Mouse (Mus musculus): ENCODE data around the gene Pde1c.

DNA sequence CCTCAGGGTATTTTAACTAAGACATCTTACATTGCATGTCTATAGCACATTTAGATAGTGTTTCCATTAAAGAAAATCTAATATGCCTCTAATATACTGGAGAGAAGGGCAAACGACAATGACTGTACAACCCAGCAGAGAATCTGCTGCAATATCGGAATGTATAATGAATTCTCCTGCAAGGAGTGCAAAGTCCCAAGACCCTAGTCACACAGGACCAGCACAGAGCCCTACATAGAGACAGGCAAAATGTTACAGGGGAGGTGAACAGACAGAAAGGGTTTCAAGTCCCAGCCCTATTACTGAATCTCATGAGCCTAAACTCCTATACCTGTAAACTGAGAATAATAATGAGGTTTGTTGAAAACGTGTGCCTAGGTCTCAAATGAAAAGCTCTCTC, 13.1 kb downstream of the Pde1c start:
- TF ChIP-seq TAL1 (IDR thresholded peaks at IDR 0.05; ENCODE audit: low read length) = no peak
- no peak for TF ChIP-seq GATA1 (IDR thresholded peaks at IDR 0.05; ENCODE audit: low read length)
